14 mouse cellular contexts compared by ENCODE assay signal in genomic region chr10:78383567-78383966, GRCm38 (mm10).
"Had no signal": no experiment of that assay in that cellular context is flagged by ENCODE, and none has a peak within 500 bp of the region (broad histone marks: within the 10 kb centered on the region; RNA-seq: fewer than 3 reads in every experiment).

No protein-coding gene starts in this region.

- H3K9me3 ChIP-seq: embryonic facial prominence, embryonic 12.5 days; embryonic facial prominence, embryonic 13.5 days; embryonic facial prominence, embryonic 15.5 days; forebrain, embryonic 12.5 days; forebrain, embryonic 13.5 days; forebrain, embryonic 15.5 days had no signal

- H3K9ac ChIP-seq: embryonic facial prominence, embryonic 12.5 days; embryonic facial prominence, embryonic 13.5 days; embryonic facial prominence, embryonic 15.5 days; forebrain, embryonic 12.5 days; forebrain, embryonic 13.5 days; forebrain, embryonic 15.5 days; forebrain, postnatal 0 days had no signal

- H3K27ac ChIP-seq: embryonic facial prominence, embryonic 10.5 days; embryonic facial prominence, embryonic 12.5 days; embryonic facial prominence, embryonic 13.5 days; embryonic facial prominence, embryonic 15.5 days; forebrain, embryonic 10.5 days; forebrain, embryonic 12.5 days; forebrain, embryonic 13.5 days; forebrain, embryonic 15.5 days; gastrocnemius, adult 2 months; heart, adult 2 months had no signal

- ATAC-seq: forebrain, embryonic 13.5 days; forebrain, embryonic 14.5 days; forebrain, embryonic 15.5 days; forebrain, embryonic 16.5 days; forebrain, postnatal 0 days had no signal

- H3K4me3 ChIP-seq: embryonic facial prominence, embryonic 10.5 days; embryonic facial prominence, embryonic 12.5 days; embryonic facial prominence, embryonic 13.5 days; embryonic facial prominence, embryonic 15.5 days; erythroblast, embryonic 14.5 days; forebrain, embryonic 10.5 days; forebrain, embryonic 12.5 days; forebrain, embryonic 13.5 days; forebrain, embryonic 15.5 days; gastrocnemius, adult 2 months; heart, adult 2 months had no signal

- H3K4me1 ChIP-seq: embryonic facial prominence, embryonic 10.5 days; embryonic facial prominence, embryonic 12.5 days; embryonic facial prominence, embryonic 13.5 days; embryonic facial prominence, embryonic 15.5 days; forebrain, embryonic 10.5 days; forebrain, embryonic 12.5 days; forebrain, embryonic 13.5 days; forebrain, embryonic 15.5 days had no signal

- H3K4me2 ChIP-seq: embryonic facial prominence, embryonic 12.5 days; embryonic facial prominence, embryonic 13.5 days; embryonic facial prominence, embryonic 15.5 days; forebrain, embryonic 12.5 days; forebrain, embryonic 13.5 days; forebrain, embryonic 15.5 days had no signal

- H3K27me3 ChIP-seq: embryonic facial prominence, embryonic 15.5 days; forebrain, embryonic 13.5 days; forebrain, embryonic 15.5 days had no signal

- H3K36me3 ChIP-seq: embryonic facial prominence, embryonic 10.5 days; embryonic facial prominence, embryonic 12.5 days; embryonic facial prominence, embryonic 13.5 days; embryonic facial prominence, embryonic 15.5 days; forebrain, embryonic 10.5 days; forebrain, embryonic 12.5 days; forebrain, embryonic 15.5 days had no signal
